Mouse (Mus musculus): Measurements from ENCODE around the gene Rims4. TPM values are rescaled to one million over a fixed set of nuclear protein-coding genes. Genes with fewer than 3 reads are reported as not detected.

The Rims4 gene
- polyA plus RNA-seq, 2 experiments: 0.12 to 0.19 TPM

DNA sequence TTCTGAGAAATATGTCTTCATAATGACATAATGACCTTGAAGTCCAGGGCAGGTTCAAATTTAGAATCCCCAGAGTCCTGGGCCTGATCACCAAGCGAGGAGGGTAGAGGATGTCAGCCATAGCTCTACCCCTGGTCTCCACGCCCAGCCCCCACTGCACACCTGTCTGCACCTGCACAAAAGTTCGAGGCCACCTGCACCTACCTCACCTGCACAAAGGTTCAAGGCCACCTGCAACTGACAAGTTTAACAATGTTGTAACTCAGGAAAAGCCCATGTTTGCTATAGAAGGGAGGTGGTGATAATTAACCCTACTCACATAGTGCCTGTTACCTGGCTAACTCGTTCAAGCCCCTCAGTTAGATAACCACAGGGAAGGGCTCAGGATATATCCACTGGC is 16.0 kb downstream of the Rims4 start:
- TF ChIP-seq POLR2A (IDR thresholded peaks at IDR 0.05; ENCODE audit: borderline replicate concordance, extremely low read depth, insufficient read depth, insufficient read length): no peak
- H3K9me3 ChIP-seq (ENCODE audit: control insufficient read depth, low read length): no peaks in the 10 kb centered on the region
- no peak overlapping the region for H3K4me3 ChIP-seq (replicated peaks; ENCODE audit: low read length)
- no peak for DNase-seq (ENCODE audit: low spot score)
- H3K27me3 ChIP-seq (ENCODE audit: control insufficient read depth, insufficient read depth, low read length): no peaks in the 10 kb centered on the region
- no peaks in the 10 kb centered on the region for H3K36me3 ChIP-seq (ENCODE audit: control insufficient read depth, insufficient read depth, low read length)
- no peak overlapping the region for H3K27ac ChIP-seq (replicated peaks; ENCODE audit: low read depth, low read length)
- 77% methylated on average over 4 of the region's 4 CpGs for WGBS
- ATAC-seq (ENCODE audit: low FRiP score, low read depth): no peak
- H3K4me2 ChIP-seq (replicated peaks; ENCODE audit: low read depth, low read length, severe bottlenecking): no peak overlapping the region
- no peaks in the 10 kb centered on the region; the same call in 1 of the 2 replicates for H3K4me1 ChIP-seq (ENCODE audit: control insufficient read depth, insufficient read depth, low read length)
- no peak overlapping the region for H3K9ac ChIP-seq (ENCODE audit: low read depth, low read length, severe bottlenecking)

DNA sequence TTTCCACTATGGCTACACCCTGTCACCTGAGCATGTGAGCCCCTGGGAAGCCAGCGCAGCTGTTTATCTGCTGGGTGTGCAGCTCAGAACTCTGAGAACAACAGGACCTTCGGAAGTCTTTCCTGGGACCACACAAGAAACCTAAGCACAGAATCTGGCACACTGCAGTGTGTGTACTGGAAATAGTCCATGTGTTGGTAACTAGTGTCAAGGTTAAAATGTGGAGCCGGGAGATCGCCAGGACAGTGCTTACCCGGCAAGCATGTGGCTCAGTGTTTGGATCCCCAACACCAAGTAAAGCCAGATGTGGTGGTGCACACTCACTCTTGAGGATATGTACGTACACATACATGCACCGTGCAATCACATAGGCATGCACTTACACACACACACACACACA is 17.4 kb downstream of the Rims4 start:
- 77% methylated on average over 7 of the region's 7 CpGs for WGBS
- ATAC-seq (ENCODE audit: low FRiP score, low read depth) (no peak), DNase-seq (ENCODE audit: low spot score) (no peak)
- Histone ChIP-seq H3K4me3 (replicated peaks; ENCODE audit: low read length) (no peak overlapping the region), H3K27me3 (ENCODE audit: control insufficient read depth, insufficient read depth, low read length) (no peaks in the 10 kb centered on the region), H3K9me3 (ENCODE audit: control insufficient read depth, low read length) (no peaks in the 10 kb centered on the region), H3K36me3 (ENCODE audit: control insufficient read depth, insufficient read depth, low read length) (no peaks in the 10 kb centered on the region), H3K4me1 (ENCODE audit: control insufficient read depth, insufficient read depth, low read length) (no peaks in the 10 kb centered on the region; the same call in 1 of the 2 replicates), H3K9ac (ENCODE audit: low read depth, low read length, severe bottlenecking) (no peak overlapping the region), H3K4me2 (replicated peaks; ENCODE audit: low read depth, low read length, severe bottlenecking) (no peak overlapping the region), H3K27ac (replicated peaks; ENCODE audit: low read depth, low read length) (no peak overlapping the region)
- no peak for TF ChIP-seq POLR2A (IDR thresholded peaks at IDR 0.05; ENCODE audit: borderline replicate concordance, extremely low read depth, insufficient read depth, insufficient read length)

DNA sequence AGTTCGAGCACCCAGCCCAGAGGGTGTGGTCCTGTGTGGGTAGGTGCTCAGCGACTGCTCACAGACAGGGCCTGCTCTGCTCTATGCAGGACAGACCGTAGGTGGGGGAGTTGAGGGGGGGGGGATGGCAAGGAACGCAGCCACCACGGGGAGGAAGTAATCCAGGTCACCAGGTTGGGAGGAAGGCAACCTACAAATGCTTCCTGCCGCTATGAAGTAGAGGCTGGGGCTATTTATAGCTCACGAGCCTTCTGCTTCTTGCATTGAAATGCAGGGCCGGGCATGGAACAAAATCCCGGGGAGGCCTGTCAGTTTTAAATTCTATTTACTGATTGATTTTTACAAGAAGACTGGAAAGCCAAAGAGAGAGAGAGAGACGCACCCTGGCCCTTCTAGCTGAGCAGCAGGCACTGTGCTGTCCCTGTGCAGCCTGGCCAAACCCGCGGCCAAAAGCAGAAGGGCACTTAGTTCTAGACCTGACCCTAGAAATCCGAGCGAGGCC is 18.5 kb downstream of the Rims4 start:
- TF ChIP-seq POLR2A (IDR thresholded peaks at IDR 0.05; ENCODE audit: borderline replicate concordance, extremely low read depth, insufficient read depth, insufficient read length): no peak
- no peak overlapping the region for H3K4me3 ChIP-seq (replicated peaks; ENCODE audit: low read length)
- H3K9ac ChIP-seq (ENCODE audit: low read depth, low read length, severe bottlenecking): no peak overlapping the region
- ATAC-seq (ENCODE audit: low FRiP score, low read depth) (no peak), DNase-seq (ENCODE audit: low spot score) (no peak)
- no peaks in the 10 kb centered on the region; the same call in 1 of the 2 replicates for H3K4me1 ChIP-seq (ENCODE audit: control insufficient read depth, insufficient read depth, low read length)
- no peaks in the 10 kb centered on the region for H3K36me3 ChIP-seq (ENCODE audit: control insufficient read depth, insufficient read depth, low read length)
- 38% methylated on average over 14 of the region's 14 CpGs for WGBS
- H3K4me2 ChIP-seq (replicated peaks; ENCODE audit: low read depth, low read length, severe bottlenecking): no peak overlapping the region
- H3K9me3 ChIP-seq (ENCODE audit: control insufficient read depth, low read length): no peaks in the 10 kb centered on the region
- H3K27me3 ChIP-seq (ENCODE audit: control insufficient read depth, insufficient read depth, low read length): no peaks in the 10 kb centered on the region
- no peak overlapping the region for H3K27ac ChIP-seq (replicated peaks; ENCODE audit: low read depth, low read length)

- no peak overlapping the region for H3K4me3 ChIP-seq (replicated peaks; ENCODE audit: low read length)
- H3K36me3 ChIP-seq (ENCODE audit: control insufficient read depth, insufficient read depth, low read length): no peaks in the 10 kb centered on the region
- no peak overlapping the region for H3K9ac ChIP-seq (ENCODE audit: low read depth, low read length, severe bottlenecking)
- 66% methylated on average over 7 of the region's 7 CpGs for WGBS
- no peak for TF ChIP-seq POLR2A (IDR thresholded peaks at IDR 0.05; ENCODE audit: borderline replicate concordance, extremely low read depth, insufficient read depth, insufficient read length)
- H3K4me1 ChIP-seq (ENCODE audit: control insufficient read depth, insufficient read depth, low read length): no peaks in the 10 kb centered on the region; the same call in 1 of the 2 replicates
- H3K9me3 ChIP-seq (ENCODE audit: control insufficient read depth, low read length): no peaks in the 10 kb centered on the region
- no peak overlapping the region for H3K4me2 ChIP-seq (replicated peaks; ENCODE audit: low read depth, low read length, severe bottlenecking)
- H3K27ac ChIP-seq (replicated peaks; ENCODE audit: low read depth, low read length): no peak overlapping the region
- ATAC-seq (ENCODE audit: low FRiP score, low read depth) (no peak), DNase-seq (ENCODE audit: low spot score) (no peak)
- H3K27me3 ChIP-seq (ENCODE audit: control insufficient read depth, insufficient read depth, low read length): no peaks in the 10 kb centered on the region
These were observed 20.4 kb downstream of the Rims4 start for GRCm38 (mm10) chr2:163897988-163898535.

DNA sequence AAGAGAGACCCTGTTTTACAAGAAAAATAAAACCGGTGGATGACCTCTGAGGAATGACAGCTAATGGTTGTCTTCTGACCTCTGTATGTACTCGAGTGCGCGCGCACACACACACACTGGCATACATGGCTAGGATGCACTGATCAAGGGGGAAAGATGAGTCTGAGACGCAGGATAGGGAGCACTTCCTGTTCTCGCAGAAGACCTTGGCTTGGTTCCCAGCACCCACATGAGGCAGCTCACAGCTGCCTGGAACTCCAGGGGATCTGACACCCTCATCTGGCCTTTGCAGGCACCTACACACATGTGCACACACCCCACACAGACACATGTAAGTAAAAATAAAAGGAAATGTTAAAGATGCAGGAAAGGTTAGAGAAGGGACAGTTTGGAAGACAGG is 21.5 kb downstream of the Rims4 start:
- Histone ChIP-seq H3K9ac (ENCODE audit: low read depth, low read length, severe bottlenecking) (no peak overlapping the region), H3K4me3 (replicated peaks; ENCODE audit: low read length) (no peak overlapping the region), H3K27me3 (ENCODE audit: control insufficient read depth, insufficient read depth, low read length) (no peaks in the 10 kb centered on the region), H3K9me3 (ENCODE audit: control insufficient read depth, low read length) (no peaks in the 10 kb centered on the region), H3K36me3 (ENCODE audit: control insufficient read depth, insufficient read depth, low read length) (no peaks in the 10 kb centered on the region), H3K4me1 (ENCODE audit: control insufficient read depth, insufficient read depth, low read length) (no peaks in the 10 kb centered on the region; the same call in 1 of the 2 replicates), H3K27ac (replicated peaks; ENCODE audit: low read depth, low read length) (no peak overlapping the region), H3K4me2 (replicated peaks; ENCODE audit: low read depth, low read length, severe bottlenecking) (no peak overlapping the region)
- ATAC-seq (ENCODE audit: low FRiP score, low read depth) (no peak), DNase-seq (ENCODE audit: low spot score) (no peak)
- 89% methylated on average over 7 of the region's 7 CpGs for WGBS
- no peak for TF ChIP-seq POLR2A (IDR thresholded peaks at IDR 0.05; ENCODE audit: borderline replicate concordance, extremely low read depth, insufficient read depth, insufficient read length)
